Mouse (Mus musculus) cortical plate, adult 2 months (tissue): ENCODE measurements around the gene F11.

ENCODE experiments used
- CTCF ChIP-seq: fragments of 200-500 bp; IDR thresholded peaks from 2 replicates; pipeline ENCODE4 v1.5.1; 2011; ENCODE audit warnings: mild to moderate bottlenecking, control low read depth, low read length; ENCODE audit not compliant: insufficient read depth; ENCODE audit errors: extremely low read depth
- POLR2A ChIP-seq: fragments of 200-500 bp; IDR thresholded peaks from 2 replicates; pipeline ENCODE4 v1.6.1; 2011; ENCODE audit warnings: mild to moderate bottlenecking, low read length, control low read depth; ENCODE audit not compliant: insufficient read depth; ENCODE audit errors: extremely low read depth

DNA sequence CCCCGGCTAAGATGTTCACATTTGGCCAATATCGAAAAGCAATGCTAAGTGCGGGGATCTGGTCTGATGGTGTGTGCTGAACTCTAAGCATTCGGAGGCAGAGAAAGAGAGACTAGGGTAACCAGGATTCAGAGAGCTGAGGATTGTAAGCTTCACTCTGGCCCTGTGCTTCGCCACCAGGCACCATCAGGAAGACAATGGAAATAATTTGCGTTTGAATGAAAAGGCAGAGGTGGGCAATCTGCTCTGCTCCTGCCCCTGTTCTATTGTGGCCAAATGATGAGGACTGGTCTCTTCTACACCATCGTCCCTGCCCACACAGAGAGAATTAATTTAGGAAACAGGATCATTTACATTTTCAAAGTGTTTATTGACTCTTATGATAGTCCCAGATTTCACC is 15.5 kb downstream of the F11 start:
- TF ChIP-seq POLR2A, result no peak
- TF ChIP-seq CTCF, result no peak
